Mouse (Mus musculus) lung, postnatal 4 days (tissue): ENCODE measurements around the gene Uvssa.

Experiments
- DNase-seq, 2 experiments: peaks; one replicate each; pipeline ENCODE4 v3.0.0; 2021

Uvssa gene

DNA sequence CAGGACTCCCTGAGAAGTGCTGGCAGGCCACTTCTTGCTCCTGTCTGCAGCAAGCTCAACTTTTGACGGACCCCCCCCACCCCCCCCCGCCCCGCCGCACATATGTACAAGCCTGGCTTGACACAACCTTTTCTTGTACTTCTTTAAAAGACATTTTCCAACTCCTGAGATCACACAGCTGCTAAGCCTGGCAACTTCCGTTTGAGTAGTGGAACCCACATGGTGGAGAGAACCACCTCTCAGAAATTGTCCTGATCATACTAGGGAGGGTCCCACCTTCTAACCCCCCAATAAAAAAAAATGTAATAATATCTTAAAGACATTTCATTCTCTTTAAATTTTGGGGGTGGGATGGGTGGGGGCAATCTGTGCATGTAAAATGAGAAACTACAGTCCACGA is 1.2 kb upstream of the Uvssa start:
- no peak for DNase-seq

DNA sequence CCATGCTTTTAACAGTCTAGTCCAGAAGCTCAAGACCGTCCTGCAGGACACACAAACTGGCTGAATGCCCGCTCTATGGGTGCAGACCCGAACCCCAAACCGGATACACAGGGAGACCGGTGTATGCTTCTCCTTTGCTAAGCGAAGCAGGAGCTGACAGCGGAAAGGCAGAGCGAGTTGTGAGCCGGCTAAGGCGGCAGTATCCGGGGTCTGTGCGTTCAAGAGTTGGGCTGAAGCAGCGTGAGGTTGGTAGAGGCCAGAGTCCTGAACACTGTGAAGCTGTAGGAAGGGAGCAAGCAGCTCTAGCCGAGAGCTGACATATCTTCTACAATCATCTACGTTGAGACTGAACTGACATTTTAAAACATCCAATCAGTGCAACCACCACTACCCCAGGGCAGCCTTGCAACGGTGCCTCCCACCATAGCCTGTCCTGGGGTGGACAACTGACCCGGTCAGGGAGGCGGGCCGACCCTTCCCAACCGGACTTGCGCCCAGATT is 498 bp upstream of the Uvssa start:
- peak in 1 of 2 experiments; percentile 50 for DNase-seq

DNA sequence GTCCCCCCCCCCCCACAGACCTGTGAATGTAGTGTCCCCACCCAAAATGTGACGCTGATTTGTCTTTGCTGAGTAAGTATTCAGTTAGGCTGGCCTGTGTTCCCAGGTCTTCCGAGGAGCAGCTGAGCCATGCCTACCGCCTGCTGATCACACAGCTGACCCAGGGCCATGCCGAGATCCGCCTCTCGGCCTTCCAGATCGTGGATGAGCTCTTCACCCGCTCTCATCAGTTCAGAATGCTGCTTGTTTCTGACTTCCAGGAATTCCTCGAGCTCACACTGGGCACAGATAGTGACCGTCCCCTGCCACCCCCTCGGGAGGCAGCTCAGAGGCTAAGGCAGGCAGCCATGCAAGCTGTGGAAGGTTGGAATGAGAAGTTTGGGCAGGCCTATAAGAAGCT is 9.2 kb downstream of the Uvssa start:
- no peak for DNase-seq

DNA sequence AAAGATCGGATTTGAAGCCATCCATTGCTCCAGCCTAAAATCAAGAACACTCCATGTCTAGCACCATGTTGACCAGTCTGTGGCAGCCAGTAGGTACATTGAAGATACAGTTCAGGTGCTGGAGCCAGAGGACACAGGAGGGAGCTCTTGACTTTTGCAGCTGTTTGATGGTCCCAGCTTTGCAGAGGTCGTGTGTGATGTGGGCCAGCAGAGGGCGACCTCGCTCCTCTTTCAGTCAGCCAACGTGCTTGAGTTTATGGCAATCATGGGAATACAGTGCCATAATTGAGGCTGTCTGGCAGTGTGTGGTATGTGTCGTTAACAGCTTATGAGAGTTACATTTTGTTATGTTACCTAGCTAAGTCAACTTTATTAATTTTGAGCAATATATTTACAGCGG is 15.5 kb downstream of the Uvssa start:
- peak; percentile 71 to 79 for DNase-seq

DNA sequence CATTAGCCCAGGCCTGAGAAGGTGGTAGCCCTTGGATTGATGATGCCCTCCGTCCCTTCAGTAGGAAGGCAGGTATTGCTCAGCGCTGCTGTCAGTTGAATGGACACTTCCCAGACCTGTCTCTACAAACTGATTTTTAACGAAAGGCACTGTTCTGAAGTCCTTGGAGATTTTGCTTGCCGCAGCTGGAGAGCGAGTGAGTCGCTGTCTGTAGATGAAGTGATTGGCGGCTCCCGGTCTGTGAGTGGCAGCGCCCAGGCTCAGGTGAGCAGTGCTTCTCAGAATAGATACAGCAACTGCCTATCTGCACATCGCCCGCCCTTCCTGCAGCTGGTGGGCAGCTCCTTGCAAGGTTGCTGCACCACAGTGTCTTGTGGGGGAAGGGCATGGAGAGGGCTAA is 17.3 kb downstream of the Uvssa start:
- DNase-seq = no peak

DNA sequence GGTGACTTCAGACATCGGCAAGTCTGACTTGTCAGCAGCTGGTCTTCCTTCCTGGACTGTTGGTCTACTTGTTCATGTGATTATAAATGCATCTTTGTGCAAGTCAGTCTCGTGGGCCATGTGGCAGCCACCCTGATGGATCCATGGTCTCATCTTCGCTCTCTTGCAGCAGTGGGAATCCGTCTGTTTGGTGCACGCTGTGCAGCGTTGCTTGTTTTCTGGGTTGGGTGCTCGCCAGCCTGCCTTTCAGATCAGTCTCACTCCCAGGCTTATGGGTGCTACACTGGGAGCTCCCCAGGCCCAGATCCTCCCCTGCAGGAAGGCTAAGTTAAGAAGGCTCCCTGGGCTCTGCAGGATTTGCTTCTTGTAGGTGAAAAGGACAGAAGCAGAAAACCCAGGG is 18.5 kb downstream of the Uvssa start:
- DNase-seq = no peak

DNA sequence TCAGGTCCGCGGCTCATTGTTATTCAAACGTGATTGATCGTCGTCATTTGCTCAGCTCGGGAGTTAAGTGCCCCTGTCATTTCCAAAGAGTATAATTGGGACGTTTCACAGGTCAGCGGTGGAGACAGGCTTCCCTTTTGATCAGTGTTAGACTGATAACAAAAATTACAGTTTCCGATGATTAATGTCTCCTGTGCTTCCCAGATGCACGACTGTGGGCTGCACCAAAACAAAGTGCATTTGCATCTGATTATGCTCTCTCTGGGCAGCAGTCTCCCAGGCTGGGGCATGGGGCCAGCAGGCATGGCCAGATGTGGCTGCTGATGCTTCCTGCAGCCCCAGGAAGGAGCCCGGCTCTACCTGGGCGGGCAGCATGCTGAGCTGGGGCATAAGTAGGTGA is 22.5 kb downstream of the Uvssa start:
- DNase-seq = no peak

DNA sequence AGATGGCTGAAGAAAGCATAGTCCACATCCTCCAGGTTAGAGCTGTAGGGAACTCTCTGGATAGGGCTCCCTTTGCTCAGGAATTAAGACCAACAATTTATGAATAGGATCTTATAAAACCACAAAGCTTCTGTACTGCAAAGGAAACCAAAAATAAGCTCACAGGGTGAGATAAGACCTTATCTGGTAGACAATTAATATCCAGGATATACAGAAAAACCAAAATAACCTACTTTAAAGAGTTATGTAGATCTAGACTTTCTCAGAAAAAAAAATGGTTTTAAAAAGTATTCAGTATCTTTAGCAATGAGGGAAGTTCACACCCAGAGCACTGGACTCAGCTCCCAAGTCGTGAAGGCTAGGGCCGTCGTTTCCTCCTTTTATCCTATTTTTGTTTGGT is 42.0 kb downstream of the Uvssa start:
- DNase-seq = no peak

DNA sequence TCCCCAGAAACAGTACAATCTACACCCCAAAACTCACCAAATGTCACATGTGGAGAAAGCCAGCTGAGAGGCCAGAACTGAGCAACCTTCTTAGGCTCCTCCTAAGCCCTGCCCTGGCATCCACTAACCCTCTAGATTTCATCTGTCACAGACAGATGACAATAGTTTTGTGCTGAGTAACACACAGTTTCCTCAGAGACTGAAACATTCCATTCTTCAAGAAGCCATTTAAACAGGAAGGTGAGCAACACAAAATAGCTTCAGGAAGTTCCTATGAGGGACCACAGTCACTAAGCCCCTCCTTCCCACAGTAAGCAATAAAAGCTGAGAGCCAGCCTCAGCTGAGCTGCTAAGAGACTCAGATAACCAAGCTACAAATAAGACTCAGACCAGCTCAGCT is 49.1 kb downstream of the Uvssa start:
- DNase-seq = no peak

DNA sequence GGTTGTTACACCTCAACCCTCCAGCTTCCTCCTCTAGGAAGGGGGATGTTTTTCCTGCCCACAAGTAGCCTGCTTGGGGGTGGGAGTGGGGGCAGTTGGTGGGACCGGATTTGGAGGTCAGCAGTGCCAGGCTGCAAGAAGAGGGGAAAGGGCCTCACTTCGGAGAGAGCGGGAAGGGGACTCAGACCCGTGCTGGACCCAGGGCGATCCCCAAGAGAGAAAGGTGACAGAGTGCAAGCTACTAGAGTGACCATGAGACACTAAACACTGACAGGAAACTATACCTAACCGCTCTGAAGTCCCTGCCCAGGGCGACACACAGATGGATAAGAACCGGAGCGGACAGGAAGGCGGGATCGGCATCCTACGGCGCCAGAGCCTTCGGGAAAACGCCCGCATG is 51.8 kb downstream of the Uvssa start:
- no peak for DNase-seq

DNA sequence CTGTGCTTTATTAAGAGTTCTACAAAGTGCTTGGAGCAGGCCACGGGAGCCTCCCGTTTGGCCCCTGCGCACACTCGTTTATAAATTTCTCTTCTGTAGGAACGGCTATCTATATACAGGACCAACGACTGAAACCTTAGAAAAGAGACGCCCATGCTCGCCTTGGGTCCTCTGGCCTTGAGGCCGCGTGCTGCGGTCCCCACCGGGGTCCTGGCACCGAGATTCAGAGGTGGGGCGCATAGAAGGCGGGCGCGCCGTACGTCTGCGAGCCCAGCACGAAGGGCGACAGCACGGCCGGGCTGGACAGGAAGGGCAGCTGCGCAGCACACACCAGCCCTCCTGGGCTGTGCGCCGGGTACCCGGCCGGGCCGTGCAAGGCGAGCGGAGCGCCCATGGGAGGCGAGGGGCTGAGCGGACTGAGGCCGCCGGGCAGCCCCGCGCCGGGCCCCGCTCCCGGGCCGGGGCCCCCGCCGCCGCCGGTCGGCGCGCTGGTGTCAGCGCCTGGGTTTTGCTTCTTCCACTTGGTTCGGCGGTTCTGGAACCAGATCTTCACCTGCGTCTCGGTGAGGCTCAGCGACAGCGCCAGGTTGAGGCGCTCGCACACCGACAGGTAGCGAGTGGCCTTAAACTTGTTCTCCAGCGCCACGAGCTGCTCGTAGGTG is 52.3 kb downstream of the Uvssa start:
- no peak for DNase-seq

DNA sequence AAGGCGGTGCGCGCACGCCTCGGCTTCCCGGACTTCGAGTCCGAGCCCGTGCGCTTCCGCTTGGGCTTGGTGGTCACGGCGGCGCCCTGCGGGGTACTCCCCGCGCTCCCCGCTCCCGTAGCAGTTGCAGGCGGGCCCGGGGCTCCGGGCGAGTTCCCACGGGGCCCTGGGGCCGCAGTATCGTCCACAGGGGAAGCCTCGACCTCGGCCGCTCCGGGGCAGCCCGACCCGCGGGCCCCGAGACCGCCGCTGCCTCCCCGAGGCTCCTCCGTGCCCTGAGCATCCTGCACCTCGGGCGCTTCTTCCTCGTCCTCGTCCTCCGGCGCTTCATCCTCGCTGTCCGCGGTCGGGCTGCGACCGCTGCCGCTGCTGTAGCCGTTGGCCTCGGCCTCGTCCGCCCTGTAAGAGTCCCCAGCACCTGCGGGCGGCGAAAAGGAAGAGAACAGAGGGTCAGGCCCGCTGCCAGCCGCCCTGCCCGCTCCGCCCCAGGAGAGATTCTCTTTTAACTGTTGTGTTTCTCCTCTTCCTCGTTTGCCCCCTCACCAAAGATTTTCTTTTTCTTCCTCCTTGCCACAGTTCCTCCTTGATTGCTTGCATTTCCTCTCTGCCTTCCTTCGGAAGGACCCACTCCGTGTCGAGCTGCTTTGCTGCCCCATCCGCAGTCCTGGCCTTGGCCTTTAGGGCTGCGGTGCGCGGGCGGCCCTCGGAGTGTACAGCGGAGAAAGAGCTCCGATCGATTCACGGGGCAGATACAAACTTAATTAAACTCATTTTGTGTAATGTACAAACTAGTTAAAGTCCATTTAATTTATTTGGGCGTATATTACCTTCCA is 53.0 kb downstream of the Uvssa start:
- peak in 1 of 2 experiments; percentile 16 for DNase-seq

DNA sequence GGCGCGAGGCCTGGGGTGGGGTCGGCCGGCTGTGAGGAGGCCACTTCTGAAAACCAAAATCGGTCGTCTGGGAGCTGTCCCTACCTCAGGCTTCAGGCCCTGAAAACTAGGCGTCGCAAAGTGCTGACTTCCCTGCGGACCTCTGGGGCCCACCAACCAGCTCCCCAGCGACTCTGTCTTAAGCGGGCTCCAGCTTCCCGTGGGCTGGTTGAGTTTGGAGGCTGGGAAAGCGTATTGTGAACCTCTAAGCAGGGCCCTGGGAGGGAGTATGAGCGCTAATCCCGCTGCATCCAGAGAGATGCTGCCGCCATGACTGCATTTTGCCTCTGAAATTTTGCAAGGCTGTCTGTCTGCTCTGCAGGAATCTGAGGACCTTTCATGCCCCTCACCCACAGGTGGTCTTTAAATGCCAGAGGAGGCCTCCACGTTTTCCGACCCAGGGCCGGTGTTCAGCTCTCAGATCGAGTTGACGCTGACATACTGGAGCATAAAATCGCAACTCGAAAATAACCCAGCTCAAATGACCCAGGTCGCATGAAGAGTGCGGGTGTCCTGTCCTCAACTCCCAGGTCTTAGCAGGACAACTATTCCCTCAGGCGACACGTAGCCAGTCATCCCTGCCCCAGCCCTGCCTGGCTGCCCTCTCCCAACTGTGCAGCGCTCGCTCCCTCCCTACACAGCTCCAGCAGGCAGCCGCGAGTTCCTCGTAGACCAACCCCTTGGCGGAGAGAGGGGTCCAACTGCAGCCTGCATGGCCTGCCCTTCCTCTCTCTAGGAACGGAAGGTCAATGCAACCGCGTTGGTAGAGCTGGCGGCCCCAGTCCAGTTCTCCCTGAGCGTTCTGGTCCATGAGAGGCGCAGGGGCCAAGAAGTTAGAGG is 53.9 kb downstream of the Uvssa start:
- DNase-seq = peak in 1 of 2 experiments; percentile 15

DNA sequence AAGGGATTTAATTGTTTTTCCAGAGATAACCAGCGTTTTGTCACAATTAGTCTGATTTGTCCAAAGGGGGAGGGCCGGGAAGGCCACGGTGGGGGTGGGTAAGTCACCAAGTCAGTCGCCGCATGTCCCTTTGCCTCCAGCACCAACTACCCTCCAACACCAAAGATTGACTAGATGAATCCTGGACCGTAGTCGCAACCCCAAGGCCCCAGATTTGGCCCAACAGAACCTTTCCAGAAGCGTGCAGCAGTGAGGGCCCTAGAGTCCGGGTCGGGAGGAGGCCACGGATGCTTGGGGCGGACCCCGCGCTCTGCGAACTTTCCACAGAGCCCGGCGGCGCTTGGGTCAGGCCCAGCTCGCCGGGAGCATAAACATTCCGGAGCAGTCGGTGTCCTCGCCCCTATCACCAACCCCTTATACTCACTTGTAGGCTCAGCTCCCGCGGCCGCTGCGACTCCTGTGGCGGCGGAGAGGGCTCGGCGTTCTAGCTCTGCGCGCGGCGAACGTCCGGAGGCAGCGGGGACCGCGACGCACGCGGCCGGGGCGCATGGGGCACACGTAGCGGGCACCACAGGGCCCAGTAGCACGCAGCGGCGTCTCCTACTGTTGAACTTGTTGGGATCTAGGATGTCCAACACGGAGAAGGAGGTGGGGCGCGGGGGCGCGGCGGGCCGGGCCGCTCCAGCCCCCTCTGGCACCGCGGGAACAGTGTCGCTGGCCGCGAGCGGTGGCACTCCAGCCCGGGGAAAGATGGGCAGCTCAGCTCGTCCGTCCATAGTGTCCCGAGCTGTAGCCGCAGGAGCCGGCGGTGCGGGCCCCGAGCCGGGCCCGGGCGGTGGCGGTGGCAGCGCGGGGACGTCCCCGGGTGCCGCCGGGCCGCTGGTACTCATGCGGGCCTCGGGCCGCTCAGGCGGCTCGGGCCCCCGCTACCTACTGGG is 55.1 kb downstream of the Uvssa start, which contains the start of gene Nkx1-1:
Nkx1-1 (minus strand) TSS at position 776 of the 938 bp plus-strand sequence.
- DNase-seq = peak in 1 of 2 experiments; percentile 16

DNA sequence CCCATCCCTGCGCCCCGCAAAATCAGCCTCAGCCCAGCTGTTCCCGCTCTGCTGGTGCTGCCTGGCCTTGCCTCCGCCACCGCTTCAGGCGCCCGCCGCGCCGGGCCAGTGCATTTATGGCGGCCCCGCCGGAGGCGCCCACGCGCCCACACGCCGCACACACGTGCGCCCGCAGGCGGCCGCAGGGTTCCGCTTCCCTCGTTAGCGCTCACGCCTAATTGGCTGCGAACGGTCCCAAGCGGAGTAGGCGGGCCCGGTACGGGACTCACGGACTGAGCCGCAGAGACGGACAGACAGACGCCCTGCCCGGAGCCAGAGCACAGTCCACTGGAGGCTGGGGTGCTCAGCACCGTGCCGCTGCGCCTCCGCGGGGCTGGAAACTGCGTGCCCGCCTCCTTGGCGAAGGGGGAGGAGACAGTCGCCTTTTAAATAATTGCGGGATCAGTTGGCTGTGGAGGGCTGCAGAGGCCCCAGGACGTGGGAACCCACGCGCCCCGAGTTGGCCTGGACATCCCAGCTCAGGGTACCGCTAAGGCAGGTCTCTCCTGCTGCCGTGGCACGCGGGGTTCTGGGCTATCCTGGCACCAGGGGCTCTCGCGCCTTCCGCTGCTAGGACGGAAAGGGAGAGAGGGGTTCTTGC is 55.9 kb downstream of the Uvssa start:
- DNase-seq = no peak

DNA sequence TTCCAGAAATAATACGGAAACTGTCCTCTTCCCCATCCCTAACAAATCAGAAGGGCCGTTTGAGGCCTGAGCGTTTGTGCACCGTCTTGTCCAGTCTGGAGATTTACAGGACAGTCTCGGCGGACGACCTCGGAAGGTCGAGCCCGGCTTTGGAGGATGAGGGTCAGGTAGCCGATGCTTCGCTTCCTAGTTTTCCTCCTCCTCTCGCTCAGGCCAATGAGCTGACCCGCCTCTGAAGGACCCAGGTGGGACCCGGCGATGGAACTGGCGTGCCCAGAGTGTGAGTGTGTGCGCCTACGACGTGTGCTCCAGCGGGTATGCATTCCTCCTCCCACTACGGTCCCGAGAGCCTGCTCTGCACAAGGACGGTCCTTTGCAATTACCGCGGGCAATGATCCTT is 56.8 kb downstream of the Uvssa start:
- peak in 1 of 2 experiments; percentile 12 for DNase-seq

DNA sequence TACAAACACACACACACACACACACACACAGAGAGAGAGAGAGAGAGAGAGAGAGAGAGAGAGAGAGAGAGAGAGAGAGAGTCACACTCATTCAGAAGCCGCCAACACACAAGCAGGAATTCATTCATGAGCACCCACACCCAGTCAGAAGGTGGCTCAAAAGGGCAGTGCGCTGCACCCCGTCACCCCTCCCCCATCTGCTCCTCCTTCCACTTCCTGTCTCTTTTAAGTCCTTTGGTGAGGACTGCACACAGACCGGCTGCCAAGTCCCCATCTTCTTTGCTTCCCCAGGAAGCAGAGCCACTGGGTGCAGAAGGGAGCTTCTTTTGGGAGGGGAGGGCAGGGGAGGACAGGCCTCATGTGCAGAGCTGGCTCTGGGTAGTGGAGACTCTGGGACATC is 57.6 kb downstream of the Uvssa start:
- DNase-seq = peak in 1 of 2 experiments; percentile 17

DNA sequence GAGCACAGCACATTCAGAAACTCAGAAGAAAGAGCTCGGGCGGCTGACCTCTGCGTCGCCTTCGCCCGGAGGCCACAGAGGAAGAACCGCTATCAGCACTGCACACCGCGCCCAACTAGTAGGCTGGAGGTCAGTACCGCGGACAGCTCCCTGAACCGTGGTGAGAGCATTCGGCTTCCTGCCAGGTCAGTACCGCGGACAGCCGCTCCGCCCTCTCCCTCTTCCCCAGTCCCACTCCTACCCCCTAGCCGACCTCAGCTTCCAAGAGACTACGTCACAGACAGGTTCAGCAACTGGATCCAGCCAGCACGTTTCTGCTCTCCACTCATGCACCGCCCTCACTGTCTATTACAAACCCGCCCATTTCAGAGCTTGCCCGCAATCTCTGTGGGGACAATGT is 59.9 kb downstream of the Uvssa start:
- DNase-seq = peak; percentile 92 to 94

DNA sequence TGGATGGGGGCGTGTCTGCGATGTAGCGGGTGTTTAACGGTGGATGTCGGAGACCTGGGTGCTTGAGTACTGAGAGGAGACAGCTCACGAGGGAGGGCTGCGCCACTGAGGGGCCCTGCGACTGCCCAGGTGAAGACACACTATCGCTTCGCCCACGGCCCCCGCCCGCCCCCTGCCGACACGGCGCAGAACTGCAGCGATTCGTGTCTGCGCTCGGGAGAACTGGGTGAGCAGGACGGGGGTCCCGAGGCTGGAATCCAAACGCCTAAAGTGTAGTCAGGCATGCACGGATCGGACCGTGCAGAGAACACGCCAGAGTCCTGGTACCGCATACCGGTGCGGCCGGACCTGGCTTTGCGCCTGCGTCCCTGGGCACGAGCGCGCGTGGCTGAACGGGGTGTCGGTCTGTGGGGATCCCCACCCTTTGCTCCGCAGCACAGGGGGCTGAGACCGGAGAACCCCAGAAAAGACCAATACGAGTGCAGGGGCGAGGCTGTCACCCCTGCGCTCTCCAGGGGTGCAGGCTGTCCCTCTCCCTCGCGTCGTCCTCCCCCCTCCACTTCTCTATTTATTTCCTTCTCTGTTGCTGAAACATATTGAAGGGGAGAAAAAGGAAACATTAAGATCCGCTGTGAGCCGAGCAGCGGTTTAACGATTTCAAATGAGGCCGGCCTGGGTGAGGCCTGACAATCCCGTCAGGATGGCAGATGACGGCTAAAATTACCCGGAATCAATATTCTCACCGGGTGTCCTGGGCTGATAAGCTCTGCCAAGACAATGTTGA is 64.8 kb downstream of the Uvssa start:
- DNase-seq = peak; percentile 38 to 57

DNA sequence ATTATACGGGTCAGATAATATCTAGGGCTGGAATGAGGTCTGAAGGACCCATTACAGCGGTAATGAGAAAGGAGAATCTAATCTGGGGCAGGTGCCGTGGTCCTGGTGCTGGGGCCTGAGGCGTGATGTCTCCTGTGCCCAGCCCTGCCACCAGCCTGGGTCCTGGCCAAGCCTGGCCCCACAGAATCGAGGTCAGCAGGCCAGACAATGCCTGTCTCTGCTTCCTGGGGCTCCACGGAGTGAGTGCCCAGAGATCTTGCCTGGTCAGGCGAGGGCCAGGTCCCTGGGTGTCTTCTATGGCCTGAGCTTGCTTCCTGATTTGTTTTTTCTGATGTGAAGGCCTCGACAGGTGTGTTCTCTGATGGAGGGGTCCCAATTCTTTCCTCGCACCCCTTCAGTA is 65.4 kb downstream of the Uvssa start:
- DNase-seq = peak in 1 of 2 experiments; percentile 13

DNA sequence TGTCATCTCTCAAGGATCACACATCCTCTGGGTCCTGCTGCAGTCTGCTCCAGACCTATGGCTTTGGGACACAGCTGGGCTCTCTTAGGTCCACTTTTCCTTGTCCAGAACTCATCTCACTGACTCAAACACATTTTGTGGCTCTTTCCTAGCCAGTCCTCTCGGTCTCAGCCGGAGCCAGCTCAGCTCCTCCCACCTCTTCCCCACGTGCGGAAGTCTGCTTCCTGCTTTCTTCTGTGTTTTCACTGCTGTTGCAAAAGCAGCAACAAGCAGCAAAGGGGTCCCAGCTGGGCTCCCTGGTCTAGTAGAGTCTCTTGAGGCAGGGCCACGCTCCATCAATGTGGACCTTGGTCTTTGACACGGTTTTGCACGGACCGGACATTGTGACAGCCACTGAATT is 77.4 kb downstream of the Uvssa start:
- DNase-seq = no peak
